Mouse (Mus musculus) gastrocnemius, postnatal 25 days (tissue): Measurements from ENCODE around the gene Lhx4. TPM values are rescaled to one million over a fixed set of nuclear protein-coding genes. Genes with fewer than 3 reads are reported as not detected.

Experiments
- DNase-seq: peaks from one replicate; pipeline ENCODE4 v3.0.0; 2022
- long read RNA-seq, 2 experiments: library from polyadenylated mRNA; stranded (forward); transcript quantifications; one replicate each; pipeline ENCODE4 v2.0.0; 2021
- total RNA-seq, 2 experiments: library from RNA; stranded (reverse); gene quantifications; 1 replicate in 1 of 2; 2 replicates in 1 of 2; pipeline ENCODE4 v1.2.3; 2021

The Lhx4 gene
- total RNA-seq = not detected
- long read RNA-seq, experiment 1 = 0 reads
- long read RNA-seq, experiment 2 = 0 reads

GRCm38 (mm10) chr1:155751484-155752255 lies at the start of gene Lhx4:
Lhx4 (minus strand) TSS chr1:155751684.
- no peak for DNase-seq

- DNase-seq = no peak
Observed at GRCm38 (mm10) chr1:155798000-155798399, 46.5 kb upstream of the Lhx4 start.

GRCm38 (mm10) chr1:155797425-155797824 lies 45.9 kb upstream of the Lhx4 start:
- DNase-seq = no peak

DNA sequence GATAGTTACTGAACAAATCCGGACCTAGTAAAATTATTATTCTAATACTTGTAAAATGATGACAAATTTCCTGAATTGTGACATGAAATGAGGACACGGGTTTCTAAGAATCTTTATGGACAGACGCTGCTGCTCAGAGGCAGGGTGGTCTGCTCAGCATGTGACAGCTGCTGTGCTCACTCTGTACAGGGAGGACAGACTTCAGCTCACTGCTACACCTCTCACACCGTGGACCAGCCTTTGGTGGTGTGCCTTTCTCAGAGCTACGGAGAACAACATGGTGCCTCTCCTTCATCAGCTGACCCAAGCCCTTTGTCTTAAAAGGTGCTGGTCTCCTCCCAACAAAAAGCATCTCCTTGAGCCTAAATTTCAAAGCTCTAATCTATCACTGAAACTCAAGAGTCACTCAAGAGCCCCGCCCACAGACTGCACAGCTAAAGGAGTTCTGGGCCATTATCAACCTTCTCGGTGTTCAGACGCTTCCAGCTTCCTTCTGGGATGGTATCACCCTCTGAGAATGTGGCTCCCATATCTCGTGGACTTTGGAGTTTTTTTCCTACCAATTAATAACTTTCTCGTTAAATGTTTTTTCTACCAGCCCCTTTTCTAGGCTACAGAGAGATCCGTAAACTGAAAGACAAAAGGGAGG lies 45.4 kb upstream of the Lhx4 start:
- DNase-seq = no peak

- no peak for DNase-seq
Observed at GRCm38 (mm10) chr1:155795791-155796233, 44.3 kb upstream of the Lhx4 start.

- no peak for DNase-seq
Observed at GRCm38 (mm10) chr1:155794855-155795254, 43.4 kb upstream of the Lhx4 start.

DNA sequence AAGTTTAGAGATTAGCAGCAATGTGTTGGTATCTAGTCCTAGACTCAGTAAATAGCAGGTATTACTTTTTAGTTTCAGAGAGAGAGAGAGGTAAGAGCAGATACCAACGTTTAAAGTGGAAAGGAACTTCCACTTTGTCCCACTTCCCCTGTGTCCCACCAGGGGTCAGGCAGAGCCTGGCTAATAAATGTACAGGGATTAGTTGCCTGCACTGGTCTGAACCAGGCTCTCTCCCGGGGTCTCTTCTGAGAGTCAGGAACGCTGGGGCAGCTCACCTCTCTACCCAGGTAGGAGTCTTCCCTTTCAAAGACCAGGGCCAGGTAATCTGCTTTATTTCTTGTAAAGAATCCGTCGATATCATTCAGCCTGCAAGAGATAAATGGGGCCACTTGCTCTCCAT lies 40.4 kb upstream of the Lhx4 start:
- no peak for DNase-seq

DNA sequence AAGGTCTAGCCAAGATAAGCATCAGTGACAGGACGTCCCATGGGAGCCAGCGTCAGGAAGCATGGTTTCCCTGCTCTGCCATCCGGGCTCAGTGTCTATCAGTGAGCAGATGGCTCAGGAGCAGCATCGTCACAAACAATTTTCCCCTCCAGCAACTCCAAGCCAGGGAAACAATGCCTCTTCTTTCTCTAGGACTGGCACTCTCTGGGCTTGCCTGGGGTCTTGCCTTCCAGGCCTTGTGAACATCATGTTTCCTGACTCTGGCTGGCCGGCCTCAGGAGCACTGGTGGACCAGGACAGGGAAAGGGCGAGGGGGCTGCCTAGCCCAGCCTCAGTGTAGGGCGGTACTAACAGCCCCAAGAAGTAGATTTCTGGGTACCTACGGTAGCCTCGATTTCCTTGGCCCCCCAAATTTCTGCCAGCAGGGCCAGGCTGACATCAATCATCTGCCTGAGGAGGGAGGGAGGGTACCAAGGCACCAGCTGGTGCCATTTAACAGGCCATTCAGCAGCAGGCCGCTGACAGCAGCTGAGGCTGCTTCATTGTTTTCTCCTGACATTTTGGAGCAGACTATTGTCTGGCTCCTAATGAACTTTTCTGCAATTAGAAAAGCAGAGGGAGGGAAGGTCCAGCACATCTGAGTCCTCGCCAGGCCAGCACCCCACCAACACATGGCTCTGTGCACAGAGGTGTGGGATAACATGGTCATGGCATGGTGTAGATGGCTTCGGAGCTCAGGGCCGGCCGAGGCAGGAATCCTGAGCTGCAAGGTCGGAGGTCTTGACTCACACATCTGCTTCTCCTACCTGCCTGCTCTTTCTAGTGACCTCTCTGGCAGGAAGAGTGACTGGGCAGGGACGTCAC lies 38.9 kb upstream of the Lhx4 start:
- DNase-seq = no peak

DNA sequence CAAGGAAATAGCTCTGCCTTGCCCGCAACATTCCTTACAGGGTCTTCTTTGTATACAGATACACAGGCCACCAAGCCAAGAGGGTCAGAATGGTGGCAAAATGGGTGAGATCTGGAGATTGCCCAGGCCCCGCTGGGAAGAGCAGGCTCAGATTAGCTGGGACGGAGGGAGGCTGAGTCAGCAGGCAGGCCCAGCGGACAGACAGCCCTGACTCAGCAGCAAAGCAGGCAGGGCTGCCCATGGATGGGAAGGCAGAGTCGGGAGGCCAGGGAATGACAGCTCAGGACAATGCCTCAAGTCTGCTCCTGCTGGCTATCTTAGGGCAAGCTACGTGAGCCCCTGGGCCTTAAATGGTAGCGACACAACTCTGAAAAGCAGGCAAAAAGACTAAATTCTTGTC lies 34.4 kb upstream of the Lhx4 start:
- DNase-seq = no peak

DNA sequence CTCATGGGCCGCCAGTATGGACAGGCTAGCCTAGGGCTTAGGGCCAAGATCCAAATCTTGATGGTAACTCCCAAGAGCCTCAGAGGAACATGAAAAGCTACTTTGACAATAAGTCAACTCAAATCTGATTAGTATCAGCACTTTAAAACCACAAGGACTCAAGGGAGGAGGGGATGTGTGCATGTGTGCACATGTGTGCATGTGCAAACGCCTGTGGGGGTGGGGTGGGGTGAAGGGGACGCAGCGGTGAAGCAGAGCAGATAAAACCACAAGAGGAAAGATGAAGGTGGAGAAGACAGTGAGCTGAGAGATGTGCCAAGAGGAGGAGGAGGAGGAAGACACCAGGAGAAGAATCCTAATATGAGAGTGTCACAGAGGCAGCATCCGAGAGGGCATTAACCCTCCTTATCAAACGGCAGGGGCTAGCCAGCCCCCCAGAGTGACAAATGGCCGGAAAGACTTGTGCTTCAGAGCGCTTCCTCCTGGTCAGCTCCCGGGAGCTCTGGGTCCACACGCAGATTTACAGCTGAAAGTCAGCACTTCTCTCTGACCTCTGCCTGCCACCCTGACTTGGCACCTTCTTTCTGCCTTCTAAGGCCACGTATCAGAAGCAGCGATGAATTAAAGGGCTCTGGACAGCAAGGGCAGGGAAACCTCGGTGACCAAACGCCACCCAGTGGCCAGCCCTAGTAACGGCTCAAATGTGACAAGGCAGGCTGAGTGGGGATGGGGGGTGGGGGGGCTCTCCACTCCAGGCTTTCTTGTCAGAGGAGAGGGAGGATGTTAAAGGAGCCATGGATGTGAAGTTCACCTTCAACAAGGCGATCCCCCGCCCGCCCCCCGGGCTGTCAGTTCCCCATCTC lies 33.1 kb upstream of the Lhx4 start:
- no peak for DNase-seq

- no peak for DNase-seq
Observed at GRCm38 (mm10) chr1:155782382-155782781, 30.9 kb upstream of the Lhx4 start.

GRCm38 (mm10) chr1:155777641-155778625 lies 26.4 kb upstream of the Lhx4 start:
- DNase-seq = no peak

DNA sequence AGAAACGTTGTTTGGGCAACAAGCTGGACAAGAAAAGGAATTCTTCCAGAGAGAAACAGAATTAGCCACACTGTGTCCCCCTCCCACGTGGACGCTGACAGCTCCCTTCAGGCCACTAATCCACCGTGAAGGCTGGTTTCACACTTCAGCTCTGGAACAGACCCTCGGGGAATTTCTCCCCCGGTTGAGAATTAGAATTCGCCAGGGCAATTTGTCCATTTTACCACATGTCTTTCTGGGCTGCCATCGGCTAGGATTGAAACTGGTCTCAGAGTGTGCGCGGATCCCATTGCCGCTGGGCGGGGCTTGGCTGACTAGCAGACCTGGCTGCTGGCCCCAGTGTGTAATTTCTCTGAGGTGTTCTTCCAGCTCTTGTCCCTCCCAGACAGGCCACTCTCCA lies 7.7 kb upstream of the Lhx4 start:
- peak; percentile 62 for DNase-seq

- no peak for DNase-seq
Observed at GRCm38 (mm10) chr1:155758711-155759110, 7.2 kb upstream of the Lhx4 start.

DNA sequence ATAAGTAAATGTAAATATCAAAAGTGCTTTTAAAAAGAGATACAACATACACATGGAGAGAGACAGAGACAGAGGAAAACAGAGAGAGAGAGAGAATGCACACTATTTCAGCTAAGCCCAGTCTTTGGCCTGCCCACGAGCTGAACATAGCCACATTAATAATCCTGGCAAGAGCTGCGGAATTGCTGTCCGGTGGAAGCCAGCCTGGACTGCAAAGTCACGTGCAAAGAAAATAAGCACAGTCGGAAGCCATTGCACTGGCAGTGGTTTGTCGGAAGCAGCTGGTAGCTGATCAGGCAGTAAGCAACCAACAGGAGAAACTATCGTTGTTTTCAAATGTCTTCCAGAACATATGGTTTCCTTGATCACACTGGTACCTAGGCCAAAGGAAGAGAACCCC lies 6.1 kb upstream of the Lhx4 start:
- no peak for DNase-seq

GRCm38 (mm10) chr1:155753411-155753810 lies 1.9 kb upstream of the Lhx4 start:
- DNase-seq = no peak

DNA sequence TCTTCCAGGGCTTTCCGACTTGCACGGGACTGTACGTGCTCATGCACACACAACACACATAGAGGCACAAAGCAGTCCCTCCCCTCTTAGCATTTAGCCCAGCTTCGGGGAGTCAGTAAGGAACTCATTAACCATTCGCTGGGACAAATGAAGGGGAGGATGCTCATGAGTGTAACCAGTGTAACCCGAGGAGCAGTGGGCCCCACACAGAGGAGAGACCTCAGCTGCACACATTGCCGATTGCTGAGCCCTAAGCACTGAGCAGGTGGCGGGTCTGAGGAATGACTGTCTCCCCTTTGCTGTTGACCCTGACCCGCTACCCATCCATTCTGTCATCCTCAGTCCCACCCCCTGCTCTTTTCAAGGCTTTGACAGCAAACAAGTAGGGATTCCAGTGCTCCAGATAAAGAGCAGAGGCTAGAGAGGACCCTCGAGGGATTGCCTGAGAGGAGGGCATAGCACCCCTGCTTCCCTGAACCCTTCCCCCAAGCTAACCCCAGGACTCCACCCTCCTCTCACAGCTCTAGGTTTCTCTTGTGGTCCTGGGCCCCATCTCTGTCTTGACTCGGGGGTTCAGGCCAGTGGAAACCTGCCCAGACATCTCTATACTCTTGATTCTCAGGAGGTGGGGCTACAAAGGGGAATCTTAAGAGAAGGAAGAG lies 836 bp downstream of the Lhx4 start:
- DNase-seq = no peak

DNA sequence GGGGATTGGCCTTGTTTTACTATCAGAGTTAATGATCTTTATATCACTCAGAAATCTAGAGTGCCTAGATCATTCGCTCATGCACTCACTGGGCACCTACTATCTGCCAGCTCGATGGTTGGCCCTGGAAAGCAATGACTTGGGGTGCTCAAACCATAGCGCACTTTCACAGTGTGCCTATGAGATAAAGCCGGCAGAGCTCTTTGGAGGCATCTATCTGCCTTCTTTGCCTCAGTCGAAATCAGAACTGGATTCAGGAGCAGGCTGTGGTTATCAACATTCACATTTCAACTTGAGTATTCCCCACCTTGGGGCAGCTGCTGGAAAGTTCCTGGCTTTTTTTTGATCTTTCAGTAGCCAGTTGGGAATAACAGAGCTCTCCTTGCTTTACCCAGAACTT lies 3.6 kb downstream of the Lhx4 start:
- no peak for DNase-seq

DNA sequence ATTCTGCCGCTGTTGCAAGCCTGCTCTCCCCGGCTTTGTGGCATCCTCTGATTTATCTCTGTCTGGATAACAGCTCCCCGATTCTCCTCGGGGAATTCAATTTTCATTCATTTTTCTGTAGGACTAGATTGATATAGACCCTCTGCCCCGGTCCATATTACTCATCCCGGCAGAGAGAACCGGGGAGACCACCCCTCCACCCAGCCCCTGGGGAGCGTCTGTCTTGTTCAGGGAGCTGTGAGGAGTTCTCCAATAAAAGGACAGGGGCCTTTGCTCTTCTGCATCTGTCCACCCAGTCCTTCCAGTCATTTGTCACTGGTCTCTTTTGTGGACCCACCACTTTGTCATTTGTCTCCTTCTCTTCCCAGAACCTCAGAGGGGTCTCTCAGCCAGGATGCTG lies 4.5 kb downstream of the Lhx4 start:
- no peak for DNase-seq
